Mouse (Mus musculus): ENCODE results near the gene Metrn.
A peak's percentile ranks its signal among the peaks of the same experiment; 100 is the strongest.

DNA sequence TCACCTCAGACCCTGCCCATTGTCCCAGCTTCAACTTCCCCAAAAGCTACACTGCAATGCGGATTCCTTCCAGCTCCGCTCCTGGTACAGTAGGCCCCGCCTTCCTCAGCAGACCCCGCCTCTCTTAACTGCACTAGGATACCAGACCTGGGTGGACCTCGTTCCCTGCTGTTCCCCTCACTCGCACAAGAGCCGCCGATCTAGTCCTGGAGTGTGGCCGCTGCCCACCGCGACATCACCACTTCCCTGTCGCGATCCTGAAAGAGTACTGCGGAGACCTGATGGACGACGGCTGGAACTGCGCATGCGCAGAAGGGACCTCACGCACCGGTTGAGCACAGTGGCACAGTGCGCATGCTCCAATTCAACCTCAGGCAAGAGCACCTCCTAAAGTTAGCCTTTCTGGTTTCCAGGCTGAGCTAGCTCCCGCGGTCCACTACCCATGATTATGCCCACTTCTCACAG is 11.6 kb downstream of the Metrn start, which contains the start of gene Haghl:
- TF ChIP-seq CTCF (IDR thresholded peaks at IDR 0.05; ENCODE audit: low read depth): peak; percentile 9; the same call in 1 of the 2 replicates
- no peak for TF ChIP-seq EP300 (IDR thresholded peaks at IDR 0.05; ENCODE audit: low read depth)
